12 mouse cellular contexts compared by ENCODE assay signal in the genomic region with DNA sequence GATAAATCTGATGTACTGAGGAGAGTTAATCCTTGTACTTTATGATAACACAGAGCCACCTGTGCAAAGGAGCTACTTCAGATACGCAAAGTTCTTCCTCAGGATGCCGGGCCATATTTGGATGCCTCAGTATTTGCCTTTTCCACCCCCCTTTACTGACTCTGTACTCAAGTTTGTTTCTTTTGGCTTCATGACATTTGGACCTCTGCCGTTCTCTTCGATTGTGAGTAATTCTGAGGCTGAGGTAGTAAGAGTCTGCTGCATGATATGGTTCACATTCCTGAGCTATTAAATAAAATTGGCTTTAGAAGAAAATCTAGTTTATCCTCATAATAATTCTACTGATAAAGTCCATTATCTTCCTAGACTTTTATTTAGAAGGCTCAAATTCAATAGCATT. TPM values are rescaled to one million over a fixed set of nuclear protein-coding genes. Genes with fewer than 3 reads are reported as not detected.
"Had no signal": no experiment of that assay in that cellular context is flagged by ENCODE, and none has a peak within 500 bp of the region (broad histone marks: within the 10 kb centered on the region; RNA-seq: fewer than 3 reads in every experiment).

No protein-coding gene starts in this region.

- H3K9ac ChIP-seq: limb, embryonic 15.5 days; liver, embryonic 12.5 days; lung, embryonic 14.5 days; midbrain, embryonic 12.5 days; stomach, embryonic 15.5 days had no signal

- H3K36me3 ChIP-seq: limb, embryonic 15.5 days; liver, embryonic 12.5 days; midbrain, embryonic 12.5 days; stomach, embryonic 15.5 days had no signal

- H3K27me3 ChIP-seq: limb, embryonic 15.5 days; liver, embryonic 12.5 days; midbrain, embryonic 12.5 days; stomach, embryonic 15.5 days had no signal

- H3K4me1 ChIP-seq: liver, embryonic 12.5 days; midbrain, embryonic 12.5 days; stomach, embryonic 15.5 days had no signal

- DNase-seq: kidney, postnatal 14 days; layer of hippocampus, postnatal 36 days; lung, embryonic 14.5 days; lung, postnatal 10 days; right cerebral cortex, postnatal 14 days; thymus, adult 2 months; thymus, postnatal 36 days had no signal

- H3K4me3 ChIP-seq: limb, embryonic 15.5 days; liver, embryonic 12.5 days; midbrain, embryonic 12.5 days; stomach, embryonic 15.5 days had no signal

- H3K27ac ChIP-seq: limb, embryonic 15.5 days; liver, embryonic 12.5 days; midbrain, embryonic 12.5 days; stomach, embryonic 15.5 days had no signal

RNA-seq across cellular contexts. Expression of a gene that starts 26.7 kb away (rescaled TPM):
- total RNA-seq: megakaryocyte-erythroid progenitor cell, adult 5-6 weeks had no signal
- polyA plus RNA-seq: liver, embryonic 12.5 days had no signal
